In the genomic region with DNA sequence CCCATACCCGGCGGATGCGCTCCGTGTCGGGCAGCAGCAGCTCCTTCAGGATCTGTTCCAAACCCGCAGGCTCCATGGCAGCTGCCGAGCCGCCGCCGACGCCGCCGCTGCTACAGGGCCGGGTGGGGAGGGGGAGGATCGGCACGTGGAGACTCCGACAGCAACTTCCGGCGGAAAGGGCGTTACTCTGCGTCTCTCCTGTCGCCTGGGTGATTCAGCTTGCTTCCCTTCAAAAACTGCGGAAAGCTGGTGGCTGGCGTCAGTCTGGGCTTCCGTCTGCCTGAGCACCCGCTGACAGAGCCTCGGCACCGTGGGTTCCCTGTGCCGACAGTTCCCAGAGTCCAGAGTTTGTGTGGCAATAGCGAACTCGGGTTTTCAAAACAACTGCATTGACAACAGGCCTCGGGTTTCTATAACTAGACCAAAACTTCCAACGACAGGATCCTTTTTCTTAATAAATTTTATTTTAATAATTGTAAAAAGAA, we compare ENCODE assay signal across 7 mouse cellular contexts. TPM values are rescaled to one million over a fixed set of nuclear protein-coding genes. Genes with fewer than 3 reads are reported as not detected.
DNase-seq lines count a peak whose midpoint lies in the region; ATAC-seq lines count a peak whose summit lies in the region.

Gene Ipo4, minus strand, starts transcription at position 435 of the 485 bp plus-strand sequence.

- H3K27me3 ChIP-seq in intestine, embryonic 16.5 days (replicated peaks; ENCODE audit: control insufficient read depth, insufficient read depth, low read length), result no peaks in the 10 kb centered on the region
- H3K27me3 ChIP-seq in midbrain, embryonic 11.5 days (ENCODE audit: control insufficient read depth, insufficient read depth, low read length), result no peaks in the 10 kb centered on the region

- WGBS in intestine, embryonic 16.5 days, result under 1% methylated on average over 33 of the region's 33 CpGs
- 2% methylated on average over 33 of the region's 33 CpGs for WGBS in midbrain, embryonic 11.5 days

- peak within 1 kb of the TSS; percentile 74 for H3K4me3 ChIP-seq in intestine, embryonic 16.5 days (ENCODE audit: low read length)
- peak within 1 kb of the TSS; percentile 61 for H3K4me3 ChIP-seq in midbrain, embryonic 11.5 days (ENCODE audit: low read depth, low read length)

- H3K4me1 ChIP-seq in intestine, embryonic 16.5 days (ENCODE audit: control insufficient read depth, insufficient read depth, low read length), result peaks cover 9% of the 10 kb centered on the region
- peaks cover 13% of the 10 kb centered on the region for H3K4me1 ChIP-seq in midbrain, embryonic 11.5 days (ENCODE audit: control insufficient read depth, insufficient read depth, low read length)

- peak within 1 kb of the TSS; percentile 78 for H3K27ac ChIP-seq in intestine, embryonic 16.5 days (ENCODE audit: low read length)
- H3K27ac ChIP-seq in midbrain, embryonic 11.5 days (ENCODE audit: low read depth, low read length), result peak within 1 kb of the TSS; percentile 55

- peak within 1 kb of the TSS; percentile 80 for H3K9ac ChIP-seq in intestine, embryonic 16.5 days (ENCODE audit: low read depth, low read length)
- peak within 1 kb of the TSS; percentile 78 for H3K9ac ChIP-seq in midbrain, embryonic 11.5 days (ENCODE audit: low read length)

- peaks cover 31% of the 10 kb centered on the region for H3K36me3 ChIP-seq in intestine, embryonic 16.5 days (ENCODE audit: control insufficient read depth, insufficient read depth, low read length)
- peaks cover 22% of the 10 kb centered on the region for H3K36me3 ChIP-seq in midbrain, embryonic 11.5 days (ENCODE audit: control insufficient read depth, insufficient read depth, low read length)

- intact Hi-C loops in left cerebral cortex, postnatal 36 days (cut with DNase I), result no loop called here

- peak within 1 kb of the TSS; percentile 95 for H3K4me2 ChIP-seq in intestine, embryonic 16.5 days (ENCODE audit: low read depth, low read length)
- peak within 1 kb of the TSS; percentile 96 for H3K4me2 ChIP-seq in midbrain, embryonic 11.5 days

- DNase-seq in adrenal gland, adult 2 months, result peak; percentile 93
- peak; percentile 80 for DNase-seq in embryo, embryonic 11.5 days (ENCODE audit: low read depth, low spot score)
- DNase-seq in gastrocnemius, postnatal 4 days (ENCODE audit: low spot score in 2 of 2), result peak; percentile 73 to 86
- peak; percentile 90 for DNase-seq in left cerebral cortex, postnatal 36 days (ENCODE audit: low spot score in 2 of 2)
- DNase-seq in midbrain, embryonic 11.5 days (ENCODE audit: low spot score, missing footprints), result peak; percentile 98
- peak; percentile 78 for DNase-seq in skeletal muscle tissue, adult 2 months (ENCODE audit: low read depth, low spot score)

- no peaks in the 10 kb centered on the region for H3K9me3 ChIP-seq in intestine, embryonic 16.5 days (ENCODE audit: control insufficient read depth, low read length)
- H3K9me3 ChIP-seq in midbrain, embryonic 11.5 days (ENCODE audit: control insufficient read depth, low read length), result no peaks in the 10 kb centered on the region

- ATAC-seq in intestine, embryonic 16.5 days, result peak; percentile 90
- ATAC-seq in midbrain, embryonic 11.5 days (ENCODE audit: low FRiP score), result peak; percentile 91

RNA-seq across cellular contexts. Expression of gene Ipo4, which starts in this region (rescaled TPM):
- total RNA-seq in adrenal gland, adult 2 months (2021), result 100 to 1,000 TPM; 126 to 136 TPM
- polyA plus RNA-seq in adrenal gland, adult 2 months (2012; rRNA removed), result 86.6 and 132 TPM in 2 replicates
- 100 to 1,000 TPM in 1 of 2 experiments, 10 to 100 TPM in 1; 97.6 to 104 TPM for total RNA-seq in gastrocnemius, postnatal 4 days (2021)
- 65.5 and 71.1 TPM in 2 replicates for polyA plus RNA-seq in intestine, embryonic 16.5 days (2015; fragmentation: Nextera tagmentation; extraction: Ambion mirVana)
- 100 to 1,000 TPM; 112 to 122 TPM for total RNA-seq in left cerebral cortex, postnatal 36 days (2021)
- 69.3 and 80.6 TPM in 2 replicates for polyA plus RNA-seq in midbrain, embryonic 11.5 days (2014; fragmentation: Nextera tagmentation; extraction: Ambion mirVana)

Comparison
In these comparisons a context has a peak if more than half of its experiments do, and no peak if none do; other contexts are left out.
1. Peak in every context shown above with its lines: DNase-seq, ATAC-seq, H3K4me3 ChIP-seq and H3K27ac ChIP-seq.